ENCODE assay signal across 9 mouse cellular contexts in genomic region chr2:181714903-181715326, GRCm38 (mm10). TPM values are rescaled to one million over a fixed set of nuclear protein-coding genes. Genes with fewer than 3 reads are reported as not detected.
DNase-seq lines count a peak whose midpoint lies in the region; ATAC-seq and TF ChIP-seq lines count a peak whose summit lies in the region.
"Had no signal": no experiment of that assay in that cellular context is flagged by ENCODE, and none has a peak within 500 bp of the region (broad histone marks: within the 10 kb centered on the region; RNA-seq: fewer than 3 reads in every experiment).

TSS of gene Oprl1 (plus strand) at chr2:181715016.

- H3K9me3 ChIP-seq in ES-E14 (ENCODE audit: control insufficient read depth, insufficient read depth, low read depth, low read length) = no peaks in the 10 kb centered on the region
- no peaks in the 10 kb centered on the region for H3K9me3 ChIP-seq in forebrain, embryonic 14.5 days (replicated peaks; ENCODE audit: control insufficient read depth, low read length)
- no peaks in the 10 kb centered on the region for H3K9me3 ChIP-seq in midbrain, embryonic 13.5 days

- peak within 1 kb of the TSS; percentile 27 to 52; a peak in 3 of 4 replicates for H3K4me3 ChIP-seq in ES-E14 (ENCODE audit: insufficient read depth in 1 of 2, low read depth in 1 of 2, low read length in 2 of 2, poor library complexity in 1 of 2, severe bottlenecking in 1 of 2)
- peak within 1 kb of the TSS; percentile 40 for H3K4me3 ChIP-seq in forebrain, embryonic 14.5 days (ENCODE audit: low read depth, low read length)
- H3K4me3 ChIP-seq in midbrain, embryonic 13.5 days (replicated peaks) = peak within 1 kb of the TSS; percentile 48
- H3K4me3 ChIP-seq: erythroblast, embryonic 14.5 days had no signal

- peaks cover 0 to 7% of the 10 kb centered on the region in 2 experiments; a peak in 1 of 4 replicates for H3K4me1 ChIP-seq in ES-E14 (ENCODE audit: control insufficient read depth in 2 of 2, insufficient read depth in 2 of 2, low read length in 2 of 2, poor library complexity in 1 of 2)
- peaks cover 19% of the 10 kb centered on the region for H3K4me1 ChIP-seq in forebrain, embryonic 14.5 days (ENCODE audit: control insufficient read depth, insufficient read depth, low read length)
- H3K4me1 ChIP-seq in midbrain, embryonic 13.5 days (replicated peaks) = peaks cover 54% of the 10 kb centered on the region

- 0% methylated on average over 7 of the region's 7 CpGs for WGBS in forebrain, embryonic 14.5 days
- 0% methylated on average over 7 of the region's 7 CpGs for WGBS in midbrain, embryonic 13.5 days

- ATAC-seq in CD4-positive, CD25-positive, alpha-beta regulatory T cell, adult 4 months = no peak
- peak; percentile 84 for ATAC-seq in forebrain, embryonic 14.5 days
- ATAC-seq in midbrain, embryonic 13.5 days = peak; percentile 73

- peak within 1 kb of the TSS; percentile 59 for H3K4me2 ChIP-seq in forebrain, embryonic 14.5 days (ENCODE audit: low read length)
- peak within 1 kb of the TSS; percentile 84 for H3K4me2 ChIP-seq in midbrain, embryonic 13.5 days (replicated peaks)

- in situ Hi-C loops in ES-E14 (cut with MboI; ENCODE audit: low sequenced_read_pairs in 2 of 2, unreplicated experiment in 2 of 2) = no loop called here

- no peak within 1 kb of the TSS for H3K27ac ChIP-seq in ES-E14 (ENCODE audit: insufficient read depth, low read depth, low read length, poor library complexity, severe bottlenecking)
- peak within 1 kb of the TSS; percentile 80 for H3K27ac ChIP-seq in forebrain, embryonic 14.5 days (ENCODE audit: low read depth, low read length)
- H3K27ac ChIP-seq in midbrain, embryonic 13.5 days = peak within 1 kb of the TSS; percentile 93

- H3K27me3 ChIP-seq in forebrain, embryonic 14.5 days (replicated peaks; ENCODE audit: control insufficient read depth, insufficient read depth, low read length) = no peaks in the 10 kb centered on the region
- no peaks in the 10 kb centered on the region for H3K27me3 ChIP-seq in midbrain, embryonic 13.5 days

- peak within 1 kb of the TSS; percentile 30; the same call in 1 of the 2 replicates for H3K9ac ChIP-seq in ES-E14 (ENCODE audit: insufficient read depth, low read depth, low read length, poor library complexity, severe bottlenecking)
- H3K9ac ChIP-seq in forebrain, embryonic 14.5 days (ENCODE audit: low read length) = peak within 1 kb of the TSS; percentile 73
- H3K9ac ChIP-seq in midbrain, embryonic 13.5 days (replicated peaks) = peak within 1 kb of the TSS; percentile 74

- no peaks in the 10 kb centered on the region for H3K36me3 ChIP-seq in ES-E14 (ENCODE audit: control insufficient read depth, insufficient read depth, low read length, poor library complexity, severe bottlenecking)
- peaks cover 18% of the 10 kb centered on the region for H3K36me3 ChIP-seq in forebrain, embryonic 14.5 days (ENCODE audit: control insufficient read depth, insufficient read depth, low read length)
- peaks cover 18% of the 10 kb centered on the region for H3K36me3 ChIP-seq in midbrain, embryonic 13.5 days

- DNase-seq in CD4-positive, CD25-positive, alpha-beta regulatory T cell, adult 2 months (ENCODE audit: low read depth, low spot score) = peak; percentile 20
- no peak for DNase-seq in ES-E14 (ENCODE audit: low read depth, low spot score)
- peak; percentile 85 for DNase-seq in forebrain, embryonic 14.5 days (ENCODE audit: low spot score)
- peak; percentile 44 to 58 for DNase-seq in layer of hippocampus, postnatal 25 days (ENCODE audit: extremely low spot score in 1 of 2, low spot score in 1 of 2)
- DNase-seq in yolk sac, embryonic 10.5 days (ENCODE audit: low spot score) = peak; percentile 13
- DNase-seq in spleen, postnatal 4 days (ENCODE audit: low spot score in 2 of 2) = no peak

TF ChIP-seq in ES-E14, 5 proteins besides CTCF, POLR2A, EP300 and RAD21:
- TF ChIP-seq MAFK (IDR thresholded peaks at IDR 0.05; ENCODE audit: insufficient read depth, low read depth, low read length) (no peak), ZNF384 (IDR thresholded peaks at IDR 0.05; ENCODE audit: low read depth, low read length) (peak; percentile 92)

RNA-seq across cellular contexts. Expression of gene Oprl1, which starts in this region (rescaled TPM):
- polyA plus RNA-seq in CD4-positive, CD25-positive, alpha-beta regulatory T cell, adult 4 months (2017; shearing (Covaris generic)) = not detected
- 2.9 and 3.0 TPM in 2 replicates for total RNA-seq in ES-E14 (2012; rRNA removed)
- 66.8 and 67.5 TPM in 2 replicates for polyA plus RNA-seq in forebrain, embryonic 14.5 days (2014; fragmentation: Nextera tagmentation; extraction: Ambion mirVana)
- total RNA-seq in layer of hippocampus, postnatal 25 days (2021) = 10 to 100 TPM; 44.6 to 52.6 TPM
- 82.3 and 83.9 TPM in 2 replicates for polyA plus RNA-seq in midbrain, embryonic 13.5 days (2015; fragmentation: Nextera tagmentation; extraction: Ambion mirVana)
- polyA plus RNA-seq: erythroblast, embryonic 14.5 days had no signal

Comparison
In these comparisons a context has a peak if more than half of its experiments do, and no peak if none do; other contexts are left out.
1. RNA of gene Oprl1 (total RNA-seq): 44.6 to 52.6 TPM in layer of hippocampus, postnatal 25 days; 2.9 to 3.0 TPM in ES-E14; every median in the first group is over 10 times any median in the second.
2. RNA of gene Oprl1 (polyA plus RNA-seq): 82.3 to 83.9 TPM in midbrain, embryonic 13.5 days and 66.8 to 67.5 TPM in forebrain, embryonic 14.5 days; not detected in CD4-positive, CD25-positive, alpha-beta regulatory T cell, adult 4 months; every median in the first group is over 10 times any median in the second.
3. DNase-seq: peak in CD4-positive, CD25-positive, alpha-beta regulatory T cell, adult 2 months (single experiment), forebrain, embryonic 14.5 days (single experiment), layer of hippocampus, postnatal 25 days (2 of 2) and yolk sac, embryonic 10.5 days (single experiment); none in ES-E14 (single experiment) and spleen, postnatal 4 days (0 of 2).
4. Peak in every context shown above with its lines, with median percentiles within 50 percentile points of each other: H3K4me3 ChIP-seq and H3K9ac ChIP-seq.